Mouse (Mus musculus) embryonic facial prominence, embryonic 15.5 days (tissue): ENCODE results near the gene Iqub. TPM values are rescaled to one million over a fixed set of nuclear protein-coding genes. Genes with fewer than 3 reads are reported as not detected.
A peak's percentile ranks its signal among the peaks of the same experiment; 100 is the strongest.

Experiments
- ATAC-seq: fragments of 200-750 bp; cut with Nextera tagmentation; 2 replicates; pipeline ENCODE4 v1.8.0; 2017; ENCODE audit warnings: low read depth, moderate TSS enrichment; ENCODE audit not compliant: insufficient number of reproducible peaks, low FRiP score, low TSS enrichment
- H3K27ac ChIP-seq: fragments of 300-500 bp; sonication (generic); replicated peaks from 2 replicates; pipeline ENCODE4 v1.5.1; 2015; ENCODE audit warnings: mild to moderate bottlenecking, inconsistent platforms
- H3K27me3 ChIP-seq: fragments of 300-500 bp; sonication (generic); 2 replicates; pipeline ENCODE4 v1.6.1; 2015; ENCODE audit warnings: inconsistent platforms
- H3K36me3 ChIP-seq: fragments of 300-500 bp; sonication (generic); 2 replicates; pipeline ENCODE4 v1.6.1; 2015; ENCODE audit warnings: mild to moderate bottlenecking, inconsistent platforms
- H3K4me1 ChIP-seq: fragments of 300-500 bp; sonication (generic); 2 replicates; pipeline ENCODE4 v1.6.1; 2015; ENCODE audit warnings: inconsistent platforms
- H3K4me2 ChIP-seq: fragments of 300-500 bp; sonication (generic); replicated peaks from 2 replicates; pipeline ENCODE4 v1.6.1; 2015; ENCODE audit warnings: mild to moderate bottlenecking, inconsistent platforms
- H3K4me3 ChIP-seq: fragments of 300-500 bp; sonication (generic); replicated peaks from 2 replicates; pipeline ENCODE4 v1.5.1; 2015; ENCODE audit warnings: mild to moderate bottlenecking, inconsistent platforms
- H3K9ac ChIP-seq: fragments of 300-500 bp; sonication (generic); 2 replicates; pipeline ENCODE4 v1.6.1; 2015; ENCODE audit warnings: inconsistent platforms
- H3K9me3 ChIP-seq: fragments of 300-500 bp; sonication (generic); replicated peaks from 2 replicates; pipeline ENCODE4 v1.6.1; 2016; ENCODE audit warnings: inconsistent platforms
- WGBS: fragments of 180-500 bp; shearing (Covaris S2); methylation state at CpG from one replicate; pipeline ENCODE4 v1.1.7; 2015; 5-methylcytosine and 5-hydroxymethylcytosine counted together
- polyA plus RNA-seq: library from polyadenylated mRNA; unstranded; fragments of >200 nt; fragmentation: Nextera tagmentation; extraction: Ambion mirVana; gene quantifications from 2 replicates; pipeline ENCODE4 v1.2.1, GENCODE M21; 2015

Gene Iqub
- polyA plus RNA-seq, 1 experiment from 2014 or later: 4.2 TPM

DNA sequence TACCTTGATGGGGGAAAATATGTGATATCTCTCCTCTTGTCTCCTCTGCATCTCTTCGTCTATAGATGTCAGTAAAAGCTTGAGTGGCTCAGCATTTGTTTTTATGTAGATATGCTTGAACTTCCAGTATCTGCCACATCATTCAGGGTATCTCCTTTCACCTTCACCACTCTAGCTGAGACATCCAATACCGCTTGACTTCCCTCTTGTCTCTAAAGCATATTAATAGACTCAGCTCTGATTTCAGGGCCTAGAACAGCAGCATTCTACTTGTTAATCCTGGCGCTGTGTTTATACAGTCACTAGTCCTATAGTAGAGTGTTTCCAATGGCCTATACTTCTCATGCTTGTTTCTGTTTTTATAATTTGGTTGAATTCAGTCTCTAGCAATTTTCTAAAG, 17.9 kb upstream of the Iqub start:
- no peaks in the 10 kb centered on the region for H3K9me3 ChIP-seq
- WGBS: 64% methylated on average over 3 of the region's 3 CpGs
- no peak for ATAC-seq

GRCm38 (mm10) chr6:24530711-24531420, 16.0 kb upstream of the Iqub start:
- Histone ChIP-seq H3K27me3 (no peaks in the 10 kb centered on the region), H3K9me3 (no peaks in the 10 kb centered on the region), H3K27ac (no peak overlapping the region), H3K4me2 (peak overlapping the region; percentile 43), H3K4me3 (peak overlapping the region; percentile 19), H3K36me3 (no peaks in the 10 kb centered on the region), H3K9ac (no peak overlapping the region), H3K4me1 (peaks cover 23% of the 10 kb centered on the region)
- ATAC-seq: no peak
- 22% methylated on average over 11 of the region's 11 CpGs for WGBS

More for the DNA sequence above, 17.9 kb upstream of the Iqub start:
- Histone ChIP-seq H3K27me3 (no peaks in the 10 kb centered on the region), H3K4me3 (no peak overlapping the region), H3K4me1 (peaks cover 13% of the 10 kb centered on the region), H3K9ac (no peak overlapping the region), H3K27ac (no peak overlapping the region), H3K36me3 (no peaks in the 10 kb centered on the region), H3K4me2 (no peak overlapping the region)

GRCm38 (mm10) chr6:24530166-24530565, 15.3 kb upstream of the Iqub start:
- Histone ChIP-seq H3K9ac (no peak overlapping the region), H3K36me3 (no peaks in the 10 kb centered on the region), H3K9me3 (no peaks in the 10 kb centered on the region), H3K4me3 (peak overlapping the region; percentile 19), H3K4me1 (peaks cover 26% of the 10 kb centered on the region), H3K4me2 (peak overlapping the region; percentile 43), H3K27me3 (no peaks in the 10 kb centered on the region), H3K27ac (no peak overlapping the region)
- no peak for ATAC-seq
- WGBS: 16% methylated on average over 4 of the region's 4 CpGs

- Histone ChIP-seq H3K36me3 (no peaks in the 10 kb centered on the region), H3K27ac (0 out of 2 replicates have a peak within 1 kb of the TSS, but pooled peaks have one; percentile 31), H3K9me3 (no peaks in the 10 kb centered on the region), H3K9ac (peak within 1 kb of the TSS; percentile 65), H3K27me3 (no peaks in the 10 kb centered on the region), H3K4me3 (peak within 1 kb of the TSS; percentile 79), H3K4me1 (peaks cover 26% of the 10 kb centered on the region), H3K4me2 (peak within 1 kb of the TSS; percentile 67)
- 43% methylated on average over 2 of the region's 2 CpGs for WGBS
- no peak for ATAC-seq
Observed at GRCm38 (mm10) chr6:24528064-24528243, 13.1 kb upstream of the Iqub start, which contains the start of gene Asb15. TSS of gene Asb15 (plus strand) at chr6:24528144.

GRCm38 (mm10) chr6:24527155-24528063, 12.5 kb upstream of the Iqub start, which contains the start of gene Ndufa5:
TSS of gene Ndufa5 (minus strand) at chr6:24528013.
- Histone ChIP-seq H3K27me3 (no peaks in the 10 kb centered on the region), H3K4me3 (peak within 1 kb of the TSS; percentile 79), H3K36me3 (peaks cover 2% of the 10 kb centered on the region), H3K27ac (0 out of 2 replicates have a peak within 1 kb of the TSS, but pooled peaks have one; percentile 31), H3K9ac (peak within 1 kb of the TSS; percentile 65), H3K4me1 (peaks cover 26% of the 10 kb centered on the region), H3K9me3 (no peaks in the 10 kb centered on the region), H3K4me2 (peak within 1 kb of the TSS; percentile 67)
- WGBS: under 1% methylated on average over 53 of the region's 53 CpGs
- ATAC-seq: peak; percentile 98

DNA sequence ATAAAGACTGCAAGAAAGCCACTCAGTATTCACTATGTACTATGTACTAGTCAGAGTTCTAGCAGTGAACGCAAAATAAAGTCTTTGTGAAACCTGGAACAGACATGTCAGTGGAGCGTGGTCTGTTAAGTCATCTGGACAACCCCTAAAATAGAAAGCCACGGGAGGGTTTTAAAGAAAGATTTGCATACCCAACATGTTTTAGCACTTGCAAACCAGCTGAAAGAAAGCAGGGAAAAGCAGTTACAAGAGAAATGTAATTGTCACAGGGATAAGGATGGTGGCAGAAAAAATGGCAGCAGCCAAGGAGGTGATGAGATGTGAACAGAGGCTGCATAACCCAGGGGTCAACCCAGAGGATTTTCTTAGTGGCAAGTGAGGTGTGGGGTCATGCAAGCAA, 10.8 kb upstream of the Iqub start:
- H3K4me3 ChIP-seq: peak overlapping the region; percentile 79; the same call in 1 of the 2 replicates
- H3K27ac ChIP-seq: no peak overlapping the region
- H3K9me3 ChIP-seq: no peaks in the 10 kb centered on the region
- no peak for ATAC-seq
- H3K4me1 ChIP-seq: peaks cover 20% of the 10 kb centered on the region
- peaks cover 13% of the 10 kb centered on the region for H3K36me3 ChIP-seq
- H3K27me3 ChIP-seq: no peaks in the 10 kb centered on the region
- H3K4me2 ChIP-seq: no peak overlapping the region
- H3K9ac ChIP-seq: no peak overlapping the region
- 74% methylated on average over 3 of the region's 3 CpGs for WGBS

DNA sequence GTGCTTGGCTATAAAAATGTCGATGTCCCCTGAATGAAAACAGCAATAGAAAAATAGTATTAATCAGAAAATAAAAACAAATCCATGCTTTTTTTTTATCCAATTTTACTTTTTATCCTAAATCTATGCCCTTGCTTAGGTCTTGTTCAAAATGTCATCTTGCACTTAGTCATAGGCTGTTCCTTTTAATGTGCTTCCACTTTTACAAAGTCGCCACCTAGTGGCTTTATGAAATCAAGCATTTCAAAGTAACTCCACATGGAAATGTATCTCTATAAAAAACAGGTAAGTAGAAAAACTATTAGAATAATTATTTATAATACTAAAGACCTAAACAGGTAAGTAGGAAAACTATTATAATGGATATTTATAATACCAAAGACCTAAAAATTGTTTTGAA, 1.3 kb upstream of the Iqub start:
- peaks cover 5% of the 10 kb centered on the region; the same call in 1 of the 2 replicates for H3K4me1 ChIP-seq
- no peaks in the 10 kb centered on the region for H3K27me3 ChIP-seq
- H3K9ac ChIP-seq: no peak overlapping the region
- H3K27ac ChIP-seq: no peak overlapping the region
- H3K36me3 ChIP-seq: peaks cover 17% of the 10 kb centered on the region
- WGBS: 47% methylated on average over 2 of the region's 2 CpGs
- H3K4me2 ChIP-seq: no peak overlapping the region
- no peaks in the 10 kb centered on the region for H3K9me3 ChIP-seq
- ATAC-seq: no peak
- H3K4me3 ChIP-seq: no peak overlapping the region

DNA sequence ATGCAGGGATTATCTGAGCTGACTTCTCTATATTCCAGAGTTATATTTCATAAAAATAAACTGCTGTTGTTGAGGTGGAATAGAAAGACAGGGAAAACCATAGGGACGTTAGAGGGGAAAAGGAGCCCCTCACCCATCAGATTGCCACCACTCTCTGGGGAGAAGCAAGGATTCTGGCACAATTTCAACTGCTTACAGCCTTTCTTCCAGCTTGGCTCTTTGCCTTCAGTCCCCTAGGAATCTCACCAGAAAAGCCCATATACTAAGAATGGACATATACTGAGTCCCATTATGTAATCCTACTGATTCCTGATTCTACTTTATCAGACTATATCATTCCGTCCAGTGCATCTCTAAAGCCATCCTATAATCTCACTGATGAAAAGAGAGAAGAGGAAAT, 10.7 kb downstream of the Iqub start:
- H3K4me2 ChIP-seq: no peak overlapping the region
- no peaks in the 10 kb centered on the region for H3K9me3 ChIP-seq
- 74% methylated on average over 2 of the region's 2 CpGs for WGBS
- H3K27me3 ChIP-seq: no peaks in the 10 kb centered on the region
- no peak for ATAC-seq
- no peak overlapping the region for H3K4me3 ChIP-seq
- H3K36me3 ChIP-seq: no peaks in the 10 kb centered on the region
- no peak overlapping the region for H3K27ac ChIP-seq
- no peak overlapping the region for H3K9ac ChIP-seq
- no peaks in the 10 kb centered on the region for H3K4me1 ChIP-seq

- Histone ChIP-seq H3K27ac (no peak overlapping the region), H3K4me1 (no peaks in the 10 kb centered on the region), H3K4me3 (no peak overlapping the region), H3K9me3 (no peaks in the 10 kb centered on the region), H3K4me2 (no peak overlapping the region), H3K9ac (no peak overlapping the region), H3K27me3 (no peaks in the 10 kb centered on the region), H3K36me3 (no peaks in the 10 kb centered on the region)
- no peak for ATAC-seq
- WGBS: 11% methylated on average over 1 of the region's 1 CpGs
Observed at GRCm38 (mm10) chr6:24490341-24490740, 24.5 kb downstream of the Iqub start.

- Histone ChIP-seq H3K4me3 (no peak overlapping the region), H3K4me1 (no peaks in the 10 kb centered on the region), H3K9ac (no peak overlapping the region), H3K36me3 (no peaks in the 10 kb centered on the region), H3K4me2 (no peak overlapping the region), H3K27me3 (no peaks in the 10 kb centered on the region), H3K27ac (no peak overlapping the region), H3K9me3 (no peaks in the 10 kb centered on the region)
- 79% methylated on average over 5 of the region's 5 CpGs for WGBS
- ATAC-seq: no peak
Observed at GRCm38 (mm10) chr6:24486530-24486929, 28.3 kb downstream of the Iqub start.

- H3K27ac ChIP-seq: no peak overlapping the region
- H3K27me3 ChIP-seq: no peaks in the 10 kb centered on the region
- no peak overlapping the region for H3K4me3 ChIP-seq
- H3K4me1 ChIP-seq: no peaks in the 10 kb centered on the region
- 67% methylated on average over 1 of the region's 1 CpGs for WGBS
- no peak overlapping the region for H3K9ac ChIP-seq
- no peak overlapping the region for H3K4me2 ChIP-seq
- no peaks in the 10 kb centered on the region for H3K9me3 ChIP-seq
- no peak for ATAC-seq
- no peaks in the 10 kb centered on the region for H3K36me3 ChIP-seq
Observed at GRCm38 (mm10) chr6:24470571-24471132, 44.2 kb downstream of the Iqub start.
